Comparison of ENCODE assay signal across 8 mouse cellular contexts in the genomic region with DNA sequence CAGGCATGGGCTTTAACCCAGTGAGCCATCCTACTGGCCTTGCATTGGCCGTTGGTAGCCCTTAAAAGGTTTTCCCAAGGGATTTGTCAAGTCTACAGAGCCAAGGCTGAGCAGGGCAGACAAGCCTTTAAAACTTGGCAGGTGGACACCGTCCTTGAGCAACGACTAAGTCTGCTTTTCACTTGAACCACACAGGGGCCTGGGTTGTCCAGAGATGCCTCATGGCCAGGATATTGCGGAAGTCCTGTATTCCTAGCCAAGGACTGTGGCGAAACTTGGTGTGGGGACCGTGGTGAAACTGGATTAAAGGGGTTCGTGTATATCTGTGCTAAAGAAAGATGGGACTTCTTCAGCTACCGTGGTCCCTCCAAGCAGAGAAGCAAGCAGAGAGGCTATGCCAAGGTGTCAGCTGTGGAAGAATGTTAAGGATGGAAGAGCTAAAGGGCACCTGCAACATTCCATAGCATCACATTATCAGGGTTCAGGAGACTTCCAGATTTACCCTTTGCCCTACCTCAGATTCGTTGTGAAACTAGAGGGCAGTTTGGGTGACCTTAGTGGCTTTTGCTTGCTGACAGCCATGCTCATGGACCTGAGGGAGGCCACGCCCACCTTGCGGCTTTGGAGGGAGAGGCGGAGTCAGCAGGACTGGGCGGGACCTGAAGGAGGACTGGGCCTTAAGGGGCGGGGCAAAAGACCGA. TPM values are rescaled to one million over a fixed set of nuclear protein-coding genes. Genes with fewer than 3 reads are reported as not detected.
DNase-seq lines count a peak whose midpoint lies in the region; ATAC-seq and TF ChIP-seq lines count a peak whose summit lies in the region.

No protein-coding gene starts in this region.

- DNase-seq in cerebellum, adult 11-12 months: peak; percentile 64
- DNase-seq in cerebellum, postnatal 4 days (ENCODE audit: low spot score in 2 of 2): no peak
- DNase-seq in thymus, adult 18-20 months: peak; percentile 13 to 28
- no peak for DNase-seq in thymus, postnatal 14 days
- no peak for DNase-seq in hindbrain, embryonic 11.5 days (ENCODE audit: low spot score)
- DNase-seq in lung, postnatal 10 days: peak; percentile 18
- DNase-seq in stomach, postnatal 0 days (ENCODE audit: low spot score): no peak

- H3K9me3 ChIP-seq in hindbrain, embryonic 11.5 days (ENCODE audit: control insufficient read depth, low read length): no peaks in the 10 kb centered on the region
- no peaks in the 10 kb centered on the region for H3K9me3 ChIP-seq in stomach, postnatal 0 days (ENCODE audit: control insufficient read depth, low read length)

- H3K27ac ChIP-seq in hindbrain, embryonic 11.5 days (ENCODE audit: low read depth, low read length): no peak overlapping the region
- H3K27ac ChIP-seq in stomach, postnatal 0 days (replicated peaks): no peak overlapping the region

- H3K27me3 ChIP-seq in hindbrain, embryonic 11.5 days (ENCODE audit: control insufficient read depth, insufficient read depth, low read length): peaks cover 3% of the 10 kb centered on the region; the same call in 1 of the 2 replicates
- no peaks in the 10 kb centered on the region for H3K27me3 ChIP-seq in stomach, postnatal 0 days (ENCODE audit: control insufficient read depth, insufficient read depth, low read length)

- H3K4me3 ChIP-seq in hindbrain, embryonic 11.5 days (ENCODE audit: low read depth, low read length): peak overlapping the region; percentile 82; the same call in 1 of the 2 replicates
- H3K4me3 ChIP-seq in stomach, postnatal 0 days (ENCODE audit: low read depth, low read length): no peak overlapping the region; the same call in 1 of the 2 replicates

- peak overlapping the region; percentile 99; the same call in 1 of the 2 replicates for H3K4me2 ChIP-seq in hindbrain, embryonic 11.5 days (replicated peaks; ENCODE audit: low read depth, low read length)
- peak overlapping the region; percentile 95 for H3K4me2 ChIP-seq in stomach, postnatal 0 days (replicated peaks; ENCODE audit: low read depth)

- H3K4me1 ChIP-seq in hindbrain, embryonic 11.5 days (replicated peaks; ENCODE audit: control insufficient read depth, insufficient read depth, low read length): no peaks in the 10 kb centered on the region
- peaks cover 2% of the 10 kb centered on the region; the same call in 1 of the 2 replicates for H3K4me1 ChIP-seq in stomach, postnatal 0 days (replicated peaks; ENCODE audit: control insufficient read depth, insufficient read depth)

- TF ChIP-seq EP300 in stomach, postnatal 0 days (optimal IDR thresholded peaks at IDR 0.05): no peak

- TF ChIP-seq CTCF in stomach, postnatal 0 days (IDR thresholded peaks at IDR 0.05; ENCODE audit: low read depth): no peak

- 43% methylated on average over 15 of the region's 15 CpGs for WGBS in hindbrain, embryonic 11.5 days
- 36% methylated on average over 15 of the region's 15 CpGs for WGBS in stomach, postnatal 0 days

- no peaks in the 10 kb centered on the region for H3K36me3 ChIP-seq in hindbrain, embryonic 11.5 days (ENCODE audit: control insufficient read depth, insufficient read depth, low read length)
- no peaks in the 10 kb centered on the region for H3K36me3 ChIP-seq in stomach, postnatal 0 days (ENCODE audit: control insufficient read depth, insufficient read depth, low read length)

- H3K9ac ChIP-seq in hindbrain, embryonic 11.5 days (ENCODE audit: low read depth, low read length): no peak overlapping the region
- no peak overlapping the region for H3K9ac ChIP-seq in stomach, postnatal 0 days (ENCODE audit: low read length)

- no peak for ATAC-seq in hindbrain, embryonic 11.5 days (ENCODE audit: low FRiP score)
- peak; percentile 2; the same call in 1 of the 2 replicates for ATAC-seq in stomach, postnatal 0 days (ENCODE audit: low FRiP score, low TSS enrichment)
- ATAC-seq in megakaryocyte-erythroid progenitor cell, adult 5-6 weeks (replicated peaks; ENCODE audit: low FRiP score, low TSS enrichment, poor library complexity, severe bottlenecking): no peak

RNA-seq across cellular contexts. Expression of gene Acsl1, which starts 0.6 kb away (rescaled TPM):
- polyA plus RNA-seq in hindbrain, embryonic 11.5 days (2014; fragmentation: Nextera tagmentation; extraction: Ambion mirVana): 9.8 and 10.9 TPM in 2 replicates
- 47.4 and 47.5 TPM in 2 replicates for polyA plus RNA-seq in stomach, postnatal 0 days (2015; fragmentation: Nextera tagmentation; extraction: Ambion mirVana)
- 85.5 and 104 TPM in 2 replicates for total RNA-seq in megakaryocyte-erythroid progenitor cell, adult 5-6 weeks (2014; fragmentation: Nextera tagmentation)
- total RNA-seq in megakaryocyte-erythroid progenitor cell, adult 5-6 weeks (2017): 139 and 157 TPM in 2 replicates

Comparison
In these comparisons a context has a peak if more than half of its experiments do, and no peak if none do; other contexts are left out.
1. DNase-seq: peak in cerebellum, adult 11-12 months (single experiment), thymus, adult 18-20 months (2 of 2) and lung, postnatal 10 days (single experiment); none in cerebellum, postnatal 4 days (0 of 2), thymus, postnatal 14 days (single experiment), hindbrain, embryonic 11.5 days (single experiment) and stomach, postnatal 0 days (single experiment).